Mouse (Mus musculus) cerebellum, postnatal 25 days (tissue): ENCODE measurements around the gene Vmn1r78.
"Not testable (repeated sequence)": the region's sequence is repeated elsewhere in the genome, so short reads cannot be mapped to it uniquely, and the experiment has no call there.

Experiments
- DNase-seq, 2 experiments: peaks; one replicate each; pipeline ENCODE4 v3.0.0; 2021; ENCODE audit warnings: mixed read lengths in 2 of 2

The Vmn1r78 gene

GRCm38 (mm10) chr7:12149957-12150356 lies at the start of gene Vmn1r78:
Gene Vmn1r78 (plus strand): TSS chr7:12150257.
- DNase-seq = no peak

GRCm38 (mm10) chr7:12156463-12156862 lies 6.4 kb downstream of the Vmn1r78 start:
- not testable (repeated sequence) for DNase-seq

GRCm38 (mm10) chr7:12170979-12171378 lies 20.9 kb downstream of the Vmn1r78 start, which contains the start of gene Vmn1r79:
Gene Vmn1r79 (plus strand): TSS chr7:12171279.
- DNase-seq = not testable (repeated sequence)

GRCm38 (mm10) chr7:12172926-12173325 lies 22.9 kb downstream of the Vmn1r78 start:
- DNase-seq = not testable (repeated sequence)

GRCm38 (mm10) chr7:12188986-12189385 lies 38.9 kb downstream of the Vmn1r78 start, which contains the start of gene Vmn1r80:
Gene Vmn1r80 (plus strand): TSS chr7:12189286.
- DNase-seq = no peak

- no peak for DNase-seq
Observed at GRCm38 (mm10) chr7:12204141-12204540, 54.1 kb downstream of the Vmn1r78 start.
